Mouse (Mus musculus): ENCODE results near the gene Agk. TPM values are rescaled to one million over a fixed set of nuclear protein-coding genes. Genes with fewer than 3 reads are reported as not detected.

The Agk gene
- polyA plus RNA-seq, 1 experiment = 34.7 TPM

DNA sequence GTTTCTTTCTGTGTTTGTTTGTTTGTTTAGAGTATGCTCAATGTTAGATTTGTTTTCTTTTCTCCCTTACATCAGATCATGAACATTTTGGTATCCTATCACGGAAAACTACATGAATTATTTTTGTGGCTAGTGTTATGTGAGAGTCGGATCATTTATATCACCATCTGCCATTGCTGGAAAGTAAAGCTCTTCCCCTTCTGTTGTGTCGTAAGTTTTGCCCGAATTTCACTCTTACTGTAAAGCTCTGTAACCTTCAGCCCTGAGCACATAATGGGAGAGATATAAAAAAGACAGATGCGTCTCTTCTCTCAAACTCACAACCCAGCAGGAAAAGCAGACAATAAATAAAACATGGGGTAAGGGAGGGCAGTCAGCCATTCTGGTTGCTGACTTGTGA lies 114.0 kb downstream of the Agk start, which contains the start of gene Wee2:
TSS of gene Wee2 (plus strand) at position 153 of the 400 bp plus-strand sequence.
- no peaks in the 10 kb centered on the region for H3K4me1 ChIP-seq (ENCODE audit: control insufficient read depth, insufficient read depth, low read length)
- H3K4me3 ChIP-seq (ENCODE audit: low read depth, low read length) = no peak within 1 kb of the TSS
- no peaks in the 10 kb centered on the region for H3K9me3 ChIP-seq (replicated peaks; ENCODE audit: control insufficient read depth, insufficient read depth, low read length, poor library complexity, severe bottlenecking)
- no peak for TF ChIP-seq EP300 (IDR thresholded peaks at IDR 0.05; ENCODE audit: insufficient read depth, low read depth, low read length)
- TF ChIP-seq CTCF (IDR thresholded peaks at IDR 0.05; ENCODE audit: low read depth, low read length) = no peak
- H3K9ac ChIP-seq (ENCODE audit: low read depth, poor library complexity, severe bottlenecking) = no peak within 1 kb of the TSS
- no peaks in the 10 kb centered on the region for H3K36me3 ChIP-seq (ENCODE audit: control insufficient read depth, insufficient read depth, low read length, poor library complexity, severe bottlenecking)
- H3K27me3 ChIP-seq (ENCODE audit: control insufficient read depth, insufficient read depth, low read length, poor library complexity, severe bottlenecking) = peaks cover 7% of the 10 kb centered on the region
- H3K27ac ChIP-seq (ENCODE audit: insufficient read depth, low read length) = no peak within 1 kb of the TSS

DNA sequence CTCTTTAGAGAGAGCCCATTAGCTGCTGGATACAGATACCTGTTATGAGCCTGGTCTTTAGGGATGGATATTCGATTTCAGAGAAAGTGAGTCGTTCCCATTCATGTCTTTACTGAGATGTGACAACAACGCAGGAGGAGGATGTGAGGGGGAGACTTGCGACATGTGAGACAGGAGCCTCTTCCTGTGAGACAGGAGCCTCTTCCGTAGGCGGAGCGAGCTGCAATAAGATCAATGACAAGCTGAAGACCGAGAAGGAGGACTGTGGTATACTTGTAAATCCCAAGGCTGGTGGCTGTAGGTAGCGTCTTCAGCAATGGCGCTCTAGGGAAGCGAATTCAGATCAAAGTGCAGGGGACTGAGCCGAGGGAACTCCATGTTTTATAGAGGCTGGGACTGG lies 114.8 kb downstream of the Agk start:
- Histone ChIP-seq H3K27me3 (ENCODE audit: control insufficient read depth, insufficient read depth, low read length, poor library complexity, severe bottlenecking) (peaks cover 5% of the 10 kb centered on the region; the same call in 1 of the 2 replicates), H3K4me3 (ENCODE audit: low read depth, low read length) (no peak overlapping the region), H3K9me3 (replicated peaks; ENCODE audit: control insufficient read depth, insufficient read depth, low read length, poor library complexity, severe bottlenecking) (no peaks in the 10 kb centered on the region), H3K4me1 (ENCODE audit: control insufficient read depth, insufficient read depth, low read length) (no peaks in the 10 kb centered on the region), H3K9ac (ENCODE audit: low read depth, poor library complexity, severe bottlenecking) (no peak overlapping the region), H3K27ac (ENCODE audit: insufficient read depth, low read length) (no peak overlapping the region), H3K36me3 (ENCODE audit: control insufficient read depth, insufficient read depth, low read length, poor library complexity, severe bottlenecking) (no peaks in the 10 kb centered on the region)
- TF ChIP-seq EP300 (IDR thresholded peaks at IDR 0.05; ENCODE audit: insufficient read depth, low read depth, low read length) (no peak), POLR2A (IDR thresholded peaks at IDR 0.05; ENCODE audit: insufficient read depth, low read length) (no peak), CTCF (IDR thresholded peaks at IDR 0.05; ENCODE audit: low read depth, low read length) (no peak)

DNA sequence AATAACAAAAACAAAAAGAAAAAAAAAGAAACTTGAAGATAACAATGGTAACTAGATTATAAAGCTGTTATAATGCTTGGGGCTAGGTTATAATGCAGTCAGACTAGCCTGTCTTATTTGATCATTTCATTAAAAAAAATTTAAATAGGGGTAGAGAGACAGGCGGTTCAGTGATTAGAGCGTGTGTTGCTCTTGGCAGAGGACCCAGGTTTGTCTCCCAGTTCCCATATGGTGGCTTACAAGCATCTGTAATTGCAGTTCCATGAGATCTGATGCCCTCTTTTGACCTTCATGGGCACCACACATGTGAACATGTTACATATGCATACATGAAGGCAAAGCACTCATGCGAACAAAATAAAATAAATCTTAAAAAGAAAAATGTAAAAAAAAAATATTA lies 116.3 kb downstream of the Agk start:
- no peaks in the 10 kb centered on the region for H3K4me1 ChIP-seq (ENCODE audit: control insufficient read depth, insufficient read depth, low read length)
- no peak overlapping the region for H3K9ac ChIP-seq (ENCODE audit: low read depth, poor library complexity, severe bottlenecking)
- no peak overlapping the region for H3K27ac ChIP-seq (ENCODE audit: insufficient read depth, low read length)
- H3K27me3 ChIP-seq (ENCODE audit: control insufficient read depth, insufficient read depth, low read length, poor library complexity, severe bottlenecking) = peaks cover 3% of the 10 kb centered on the region; the same call in 1 of the 2 replicates
- H3K4me3 ChIP-seq (ENCODE audit: low read depth, low read length) = no peak overlapping the region
- H3K36me3 ChIP-seq (ENCODE audit: control insufficient read depth, insufficient read depth, low read length, poor library complexity, severe bottlenecking) = no peaks in the 10 kb centered on the region
- no peaks in the 10 kb centered on the region for H3K9me3 ChIP-seq (replicated peaks; ENCODE audit: control insufficient read depth, insufficient read depth, low read length, poor library complexity, severe bottlenecking)
- no peak for TF ChIP-seq POLR2A (IDR thresholded peaks at IDR 0.05; ENCODE audit: insufficient read depth, low read length)
- no peak for TF ChIP-seq EP300 (IDR thresholded peaks at IDR 0.05; ENCODE audit: insufficient read depth, low read depth, low read length)
- no peak for TF ChIP-seq CTCF (IDR thresholded peaks at IDR 0.05; ENCODE audit: low read depth, low read length)

DNA sequence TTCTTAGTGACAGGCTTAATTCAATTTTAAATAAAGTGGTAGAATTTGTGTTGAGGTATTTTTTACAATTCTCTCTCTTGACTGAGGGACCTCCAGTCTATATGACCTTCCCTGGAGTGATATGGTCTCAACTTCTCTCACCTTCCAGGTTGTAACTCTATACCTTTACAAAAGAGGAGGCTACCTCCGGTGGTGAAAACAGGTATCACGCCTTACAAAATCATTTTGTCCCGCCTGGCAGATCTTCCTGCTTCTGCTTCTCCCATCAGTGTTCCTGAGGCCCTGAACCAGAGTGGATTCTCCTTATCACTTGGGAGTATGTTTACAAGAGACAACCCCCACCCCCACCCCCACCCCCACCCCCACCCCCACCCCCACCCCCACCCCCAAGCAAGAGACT lies 116.8 kb downstream of the Agk start:
- peaks cover 1% of the 10 kb centered on the region; the same call in 1 of the 2 replicates for H3K27me3 ChIP-seq (ENCODE audit: control insufficient read depth, insufficient read depth, low read length, poor library complexity, severe bottlenecking)
- no peaks in the 10 kb centered on the region for H3K4me1 ChIP-seq (ENCODE audit: control insufficient read depth, insufficient read depth, low read length)
- no peaks in the 10 kb centered on the region for H3K9me3 ChIP-seq (replicated peaks; ENCODE audit: control insufficient read depth, insufficient read depth, low read length, poor library complexity, severe bottlenecking)
- H3K9ac ChIP-seq (ENCODE audit: low read depth, poor library complexity, severe bottlenecking) = no peak overlapping the region
- TF ChIP-seq CTCF (IDR thresholded peaks at IDR 0.05; ENCODE audit: low read depth, low read length) (no peak), EP300 (IDR thresholded peaks at IDR 0.05; ENCODE audit: insufficient read depth, low read depth, low read length) (no peak), POLR2A (IDR thresholded peaks at IDR 0.05; ENCODE audit: insufficient read depth, low read length) (no peak)
- H3K36me3 ChIP-seq (ENCODE audit: control insufficient read depth, insufficient read depth, low read length, poor library complexity, severe bottlenecking) = no peaks in the 10 kb centered on the region
- no peak overlapping the region for H3K27ac ChIP-seq (ENCODE audit: insufficient read depth, low read length)
- H3K4me3 ChIP-seq (ENCODE audit: low read depth, low read length) = no peak overlapping the region

DNA sequence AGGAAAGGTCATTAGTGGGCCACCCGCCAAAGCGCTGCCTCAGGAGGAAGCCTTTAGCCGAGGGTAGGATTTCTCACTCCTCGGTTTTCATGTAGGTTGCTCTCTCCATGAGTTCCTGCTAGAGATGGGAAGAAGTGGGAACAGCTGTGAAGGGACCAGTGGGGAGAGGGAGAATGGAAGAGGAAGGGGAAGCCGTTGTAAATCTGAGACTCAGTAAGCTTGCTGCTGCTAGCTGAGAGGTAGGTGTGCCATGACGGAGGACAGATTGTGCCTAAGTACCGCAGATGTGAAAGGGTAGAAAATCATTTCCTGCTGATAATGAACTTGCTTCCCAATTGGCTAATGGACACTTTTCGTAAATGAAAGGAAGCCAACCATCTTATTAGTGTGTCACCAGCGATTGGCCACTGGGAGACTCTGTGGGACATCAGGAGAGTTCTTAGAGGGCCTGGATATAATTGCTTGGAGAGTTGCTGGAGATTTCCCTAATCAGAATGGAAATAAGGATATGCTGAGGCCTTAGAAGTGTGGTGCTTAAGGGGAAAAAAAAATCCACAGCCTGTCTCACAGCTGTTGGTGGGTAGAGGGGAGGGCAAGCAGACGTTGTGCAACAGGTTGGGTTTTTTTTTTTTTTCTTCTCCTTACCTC lies 118.4 kb downstream of the Agk start:
- Histone ChIP-seq H3K27me3 (ENCODE audit: control insufficient read depth, insufficient read depth, low read length, poor library complexity, severe bottlenecking) (no peaks in the 10 kb centered on the region), H3K4me3 (ENCODE audit: low read depth, low read length) (no peak overlapping the region), H3K36me3 (ENCODE audit: control insufficient read depth, insufficient read depth, low read length, poor library complexity, severe bottlenecking) (no peaks in the 10 kb centered on the region), H3K9ac (ENCODE audit: low read depth, poor library complexity, severe bottlenecking) (no peak overlapping the region), H3K4me1 (ENCODE audit: control insufficient read depth, insufficient read depth, low read length) (no peaks in the 10 kb centered on the region), H3K27ac (ENCODE audit: insufficient read depth, low read length) (no peak overlapping the region), H3K9me3 (replicated peaks; ENCODE audit: control insufficient read depth, insufficient read depth, low read length, poor library complexity, severe bottlenecking) (no peaks in the 10 kb centered on the region)
- TF ChIP-seq CTCF (IDR thresholded peaks at IDR 0.05; ENCODE audit: low read depth, low read length) (no peak), EP300 (IDR thresholded peaks at IDR 0.05; ENCODE audit: insufficient read depth, low read depth, low read length) (no peak), POLR2A (IDR thresholded peaks at IDR 0.05; ENCODE audit: insufficient read depth, low read length) (no peak)

Other genes with a start within 250 kb of the Agk start
- 5.8 and 6.4 TPM in 2 replicates for gene E330009J07Rik, start 111.0 kb downstream of the Agk start, polyA plus RNA-seq (2011; ENCODE audit: insufficient read depth, insufficient read length, low read depth, missing spikeins)
- gene Wee2, start 113.9 kb downstream of the Agk start, polyA plus RNA-seq (2011; ENCODE audit: insufficient read depth, insufficient read length, low read depth, missing spikeins) = not detected in 2 replicates
- gene Ssbp1, start 146.2 kb downstream of the Agk start, polyA plus RNA-seq (2011; ENCODE audit: insufficient read depth, insufficient read length, low read depth, missing spikeins) = 130 and 143 TPM in 2 replicates
- 0.94 TPM in 1 of 2 replicates, not detected in the other for gene Tas2r137, start 166.1 kb downstream of the Agk start, polyA plus RNA-seq (2011; ENCODE audit: insufficient read depth, insufficient read length, low read depth, missing spikeins)
- 0.60 and 0.67 TPM in 2 replicates for gene Tas2r108, start 168.4 kb downstream of the Agk start, polyA plus RNA-seq (2011; ENCODE audit: insufficient read depth, insufficient read length, low read depth, missing spikeins)
- not detected in 2 replicates for gene Prss37, start 194.3 kb downstream of the Agk start, polyA plus RNA-seq (2011; ENCODE audit: insufficient read depth, insufficient read length, low read depth, missing spikeins)
- not detected in 2 replicates for gene Olfr461, start 229.9 kb downstream of the Agk start, polyA plus RNA-seq (2011; ENCODE audit: insufficient read depth, insufficient read length, low read depth, missing spikeins)
- gene Olfr460, start 244.3 kb downstream of the Agk start, polyA plus RNA-seq (2011; ENCODE audit: insufficient read depth, insufficient read length, low read depth, missing spikeins) = 0.20 TPM in 1 of 2 replicates, not detected in the other

Data from ES-Bruce4 (cell line).